Mouse (Mus musculus): ENCODE measurements around the gene Ccnh. TPM values are rescaled to one million over a fixed set of nuclear protein-coding genes. Genes with fewer than 3 reads are reported as not detected.

Gene Ccnh
- polyA plus RNA-seq, 1 experiment from 2014 or later = 71.0 TPM

GRCm38 (mm10) chr13:85238760-85239159, 49.6 kb downstream of the Ccnh start:
- H3K27me3 ChIP-seq = no peaks in the 10 kb centered on the region
- H3K9ac ChIP-seq = no peak overlapping the region
- ATAC-seq (ENCODE audit: insufficient number of reproducible peaks, low FRiP score, low TSS enrichment, low read depth) = no peak
- H3K9me3 ChIP-seq (replicated peaks) = no peaks in the 10 kb centered on the region
- 0 out of 2 replicates have a peak, but pooled peaks cover 9% of the 10 kb centered on the region for H3K36me3 ChIP-seq
- no peak overlapping the region for H3K27ac ChIP-seq (replicated peaks)
- no peak overlapping the region for H3K4me2 ChIP-seq (replicated peaks)
- WGBS = 85% methylated on average over 7 of the region's 7 CpGs
- H3K4me3 ChIP-seq (replicated peaks) = no peak overlapping the region
- H3K4me1 ChIP-seq = no peaks in the 10 kb centered on the region

Other genes with a start within 250 kb of the Ccnh start
- 43.8 and 49.0 TPM in 2 replicates for gene Rasa1, start 99.7 kb downstream of the Ccnh start, polyA plus RNA-seq (2015; fragmentation: Nextera tagmentation; extraction: Ambion mirVana)